8 mouse cellular contexts compared by ENCODE assay signal in the genomic region with DNA sequence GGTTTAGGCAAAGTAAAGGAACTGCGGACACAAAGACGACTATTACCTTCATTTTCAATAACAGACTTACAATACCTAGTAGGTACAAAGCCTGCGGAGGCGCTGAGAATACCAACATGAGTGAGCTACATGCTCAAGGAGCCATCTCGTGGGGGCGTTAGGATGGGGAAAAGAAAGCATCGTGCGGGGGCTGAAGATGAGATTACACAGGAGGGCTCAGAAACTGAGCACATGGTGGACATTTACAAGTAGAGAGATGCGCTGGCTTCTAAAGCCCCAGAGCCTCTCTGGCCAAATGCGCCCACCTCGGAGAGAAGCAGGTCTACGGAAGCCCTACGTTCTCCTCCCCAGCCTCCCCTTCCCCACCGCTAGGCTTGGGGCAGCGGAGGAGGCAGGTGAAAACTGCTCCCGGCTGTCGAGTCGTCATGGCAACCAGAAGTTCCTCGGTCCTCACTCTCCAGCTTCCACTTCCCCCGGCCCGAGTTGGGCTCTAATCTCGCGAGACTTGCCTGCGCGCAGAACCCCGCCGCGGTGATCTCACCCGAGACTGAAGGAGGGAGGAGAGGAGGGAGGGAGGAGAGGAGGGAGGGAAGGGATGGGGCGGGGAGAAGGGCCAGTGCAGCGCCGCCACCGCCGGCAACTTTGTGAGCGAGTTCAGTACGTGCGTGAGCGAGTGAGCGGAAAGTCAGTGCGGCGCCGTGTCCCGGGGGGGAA. TPM values are rescaled to one million over a fixed set of nuclear protein-coding genes. Genes with fewer than 3 reads are reported as not detected.
DNase-seq lines count a peak whose midpoint lies in the region; ATAC-seq and TF ChIP-seq lines count a peak whose summit lies in the region.

Gene Sipa1l1 (plus strand): TSS at position 501 of the 714 bp plus-strand sequence.

- H3K79me2 ChIP-seq in liver, adult 2 months (ENCODE audit: control insufficient read depth, insufficient read depth, low read length), result peaks cover 11% of the 10 kb centered on the region; the same call in 1 of the 2 replicates
- peaks cover 29% of the 10 kb centered on the region for H3K79me2 ChIP-seq in myocyte (ENCODE audit: control insufficient read depth, insufficient read depth)

- peak within 1 kb of the TSS; percentile 89 for H3K4me2 ChIP-seq in heart, embryonic 11.5 days
- peak within 1 kb of the TSS; percentile 75 for H3K4me2 ChIP-seq in kidney, embryonic 16.5 days (replicated peaks; ENCODE audit: low read depth, low read length)
- H3K4me2 ChIP-seq in myocyte (ENCODE audit: low read depth), result peak within 1 kb of the TSS; percentile 89

- TF ChIP-seq CTCF in liver, adult 2 months (IDR thresholded peaks at IDR 0.05; ENCODE audit: low read depth, low read length), result no peak

- H3K36me3 ChIP-seq in heart, embryonic 11.5 days (ENCODE audit: control insufficient read depth, insufficient read depth, low read length), result no peaks in the 10 kb centered on the region
- H3K36me3 ChIP-seq in kidney, embryonic 16.5 days (ENCODE audit: insufficient read depth, low read length), result no peaks in the 10 kb centered on the region
- no peaks in the 10 kb centered on the region for H3K36me3 ChIP-seq in liver, adult 2 months (ENCODE audit: control insufficient read depth, insufficient read depth, low read length)
- no peaks in the 10 kb centered on the region for H3K36me3 ChIP-seq in myocyte (ENCODE audit: control insufficient read depth, insufficient read depth)
- no peaks in the 10 kb centered on the region for H3K36me3 ChIP-seq in splenic B cell, adult 2 months (ENCODE audit: control insufficient read depth, insufficient read depth, low read length, poor library complexity, severe bottlenecking)

- peak; percentile 81 for TF ChIP-seq POLR2A in liver, adult 2 months (IDR thresholded peaks at IDR 0.05; ENCODE audit: extremely low read depth, insufficient read depth, low read length)
- peak; percentile 93 for TF ChIP-seq POLR2A in myocyte (IDR thresholded peaks at IDR 0.05; ENCODE audit: insufficient read length, low read depth)

- no peaks in the 10 kb centered on the region for H3K9me3 ChIP-seq in heart, embryonic 11.5 days (replicated peaks; ENCODE audit: control insufficient read depth, low read length)
- H3K9me3 ChIP-seq in kidney, embryonic 16.5 days (ENCODE audit: low read length), result no peaks in the 10 kb centered on the region

- peak; percentile 94 for DNase-seq in B cell, adult 2 months
- peak; percentile 99 for DNase-seq in brain, adult 2 months (ENCODE audit: low read depth, low spot score)
- peak; percentile 85 for DNase-seq in liver, adult 2 months (ENCODE audit: extremely low read depth, low read depth, low spot score)
- DNase-seq in splenic B cell, adult 2 months (ENCODE audit: low read depth, low spot score), result peak; percentile 98

- H3K4me1 ChIP-seq in heart, embryonic 11.5 days (ENCODE audit: control insufficient read depth, insufficient read depth, low read length), result peaks cover 16% of the 10 kb centered on the region
- H3K4me1 ChIP-seq in kidney, embryonic 16.5 days (ENCODE audit: insufficient read depth, low read length), result peaks cover 22% of the 10 kb centered on the region
- H3K4me1 ChIP-seq in liver, adult 2 months (ENCODE audit: control insufficient read depth, insufficient read depth, low read length), result peaks cover 6% of the 10 kb centered on the region; the same call in 1 of the 2 replicates

- peak within 1 kb of the TSS; percentile 97 for H3K9ac ChIP-seq in heart, embryonic 11.5 days (ENCODE audit: low read depth, low read length)
- peak within 1 kb of the TSS; percentile 93 for H3K9ac ChIP-seq in kidney, embryonic 16.5 days (replicated peaks; ENCODE audit: low read length)
- peak within 1 kb of the TSS; percentile 89 for H3K9ac ChIP-seq in liver, adult 2 months (ENCODE audit: low read depth, low read length)

- peak; percentile 85 for ATAC-seq in erythroblast, adult 5-6 weeks (replicated peaks; ENCODE audit: low FRiP score, poor library complexity, severe bottlenecking)
- ATAC-seq in heart, embryonic 11.5 days (replicated peaks; ENCODE audit: insufficient number of reproducible peaks, low FRiP score, low TSS enrichment), result peak; percentile 84
- ATAC-seq in kidney, embryonic 16.5 days (ENCODE audit: low FRiP score, low TSS enrichment), result peak; percentile 91

- H3K27me3 ChIP-seq in heart, embryonic 11.5 days (ENCODE audit: control insufficient read depth, insufficient read depth, low read length), result no peaks in the 10 kb centered on the region
- H3K27me3 ChIP-seq in kidney, embryonic 16.5 days (ENCODE audit: insufficient read depth, low read length), result peaks cover 2% of the 10 kb centered on the region; the same call in 1 of the 2 replicates
- no peaks in the 10 kb centered on the region for H3K27me3 ChIP-seq in liver, adult 2 months (ENCODE audit: control insufficient read depth, insufficient read depth, low read length)
- no peaks in the 10 kb centered on the region for H3K27me3 ChIP-seq in myocyte (ENCODE audit: control insufficient read depth, insufficient read depth, insufficient read length)
- H3K27me3 ChIP-seq in splenic B cell, adult 2 months (ENCODE audit: control insufficient read depth, insufficient read depth, low read length, poor library complexity, severe bottlenecking), result no peaks in the 10 kb centered on the region

- 1% methylated on average over 37 of the region's 43 CpGs for WGBS in heart, embryonic 11.5 days (ENCODE audit: insufficient replicate concordance)
- WGBS in kidney, embryonic 16.5 days, result under 1% methylated on average over 42 of the region's 43 CpGs
- 2% methylated on average over 42 of the region's 43 CpGs for WGBS in liver, adult 2 months

- H3K27ac ChIP-seq in heart, embryonic 11.5 days (ENCODE audit: low read depth, low read length), result peak within 1 kb of the TSS; percentile 96
- H3K27ac ChIP-seq in kidney, embryonic 16.5 days (ENCODE audit: low read length), result peak within 1 kb of the TSS; percentile 94
- H3K27ac ChIP-seq in liver, adult 2 months (replicated peaks; ENCODE audit: insufficient read depth, low read depth, low read length), result peak within 1 kb of the TSS; percentile 82

- H3K4me3 ChIP-seq in heart, embryonic 11.5 days (ENCODE audit: low read depth, low read length), result peak within 1 kb of the TSS; percentile 89
- H3K4me3 ChIP-seq in kidney, embryonic 16.5 days (ENCODE audit: low read length), result peak within 1 kb of the TSS; percentile 92
- H3K4me3 ChIP-seq in liver, adult 2 months (ENCODE audit: insufficient read depth, low read depth, low read length), result peak within 1 kb of the TSS; percentile 90
- peak within 1 kb of the TSS; percentile 63 for H3K4me3 ChIP-seq in myocyte

- peak within 1 kb of the TSS; percentile 88 for H3ac ChIP-seq in myocyte (ENCODE audit: control insufficient read depth, insufficient read length)

TF ChIP-seq in myocyte, 11 proteins besides CTCF, POLR2A, EP300 and RAD21:
- TF ChIP-seq CEBPB (IDR thresholded peaks at IDR 0.05; ENCODE audit: insufficient read depth, poor library complexity, severe bottlenecking) (no peak), TCF3 (IDR thresholded peaks at IDR 0.05; ENCODE audit: insufficient read length, low read depth) (no peak), MYOG (IDR thresholded peaks at IDR 0.05; ENCODE audit: control insufficient read depth in 1 of 3, insufficient read depth in 1 of 3, insufficient read length in 2 of 3, low read depth in 2 of 3) (no peak), POLR2AphosphoS2 (IDR thresholded peaks at IDR 0.05; ENCODE audit: insufficient read length, low read depth) (peak; percentile 86), REST (IDR thresholded peaks at IDR 0.05; ENCODE audit: insufficient read depth, insufficient read length) (no peak), USF1 (IDR thresholded peaks at IDR 0.05; ENCODE audit: low read depth) (no peak), MAX (IDR thresholded peaks at IDR 0.05; ENCODE audit: low read depth) (no peak), MYOD1 (IDR thresholded peaks at IDR 0.05; ENCODE audit: control insufficient read depth in 1 of 3, insufficient read length in 2 of 3, low read depth in 2 of 3) (no peak), E2F4 (IDR thresholded peaks at IDR 0.05; ENCODE audit: insufficient read depth) (peak; percentile 10), TCF12 (IDR thresholded peaks at IDR 0.05; ENCODE audit: insufficient read depth, poor library complexity, severe bottlenecking) (no peak), SRF (IDR thresholded peaks at IDR 0.05; ENCODE audit: control insufficient read depth, insufficient read length, low read depth) (no peak)
TF ChIP-seq in myocyte: peak in this region for 2.

RNA-seq across cellular contexts. Expression of gene Sipa1l1, which starts in this region (rescaled TPM):
- 5.2 and 5.4 TPM in 2 replicates for total RNA-seq in erythroblast, adult 5-6 weeks (2015; ENCODE audit: low replicate concordance)
- total RNA-seq in erythroblast, adult 5-6 weeks (2017; ENCODE audit: low replicate concordance), result 4.3 and 6.5 TPM in 2 replicates
- polyA plus RNA-seq in heart, embryonic 11.5 days (2014; fragmentation: Nextera tagmentation; extraction: Ambion mirVana), result 33.5 and 37.2 TPM in 2 replicates
- polyA plus RNA-seq in kidney, embryonic 16.5 days (2015; fragmentation: Nextera tagmentation; extraction: Ambion mirVana), result 37.3 and 42.3 TPM in 2 replicates
- 13.7 and 17.6 TPM in 2 replicates for total RNA-seq in liver, adult 2 months (2014; rRNA removed)
- 9.7 and 10.3 TPM in 2 replicates for polyA plus RNA-seq in liver, adult 2 months (2012; rRNA removed)
- polyA plus RNA-seq in myocyte (2012; fragmentation: generic; extraction: Trizol), result 22.5 TPM

Comparison
In these comparisons a context has a peak if more than half of its experiments do, and no peak if none do; other contexts are left out.
1. Peak in every context shown above with its lines: DNase-seq, ATAC-seq, H3K4me3 ChIP-seq and H3K27ac ChIP-seq.